Mouse (Mus musculus) adrenal gland, postnatal 4 days (tissue): Measurements from ENCODE around the gene Prr14. TPM values are rescaled to one million over a fixed set of nuclear protein-coding genes. Genes with fewer than 3 reads are reported as not detected.
A peak's percentile ranks its signal among the peaks of the same experiment; 100 is the strongest.
"Not testable (repeated sequence)": the region's sequence is repeated elsewhere in the genome, so short reads cannot be mapped to it uniquely, and the experiment has no call there.

Experiments used
- DNase-seq, 2 experiments: peaks; one replicate each; pipeline ENCODE4 v3.0.0; 2021 to 2022; ENCODE audit warnings: low spot score in 2 of 2, mixed read lengths in 2 of 2
- microRNA-seq: library from miRNA; unstranded; fragments of <30 nt; microRNA quantifications from one replicate; pipeline ENCODE4 v1.2.0, GENCODE M21; 2021
- total RNA-seq, 2 experiments: library from RNA; stranded (reverse); gene quantifications; 2 replicates each; pipeline ENCODE4 v1.2.3; 2021

Prr14 gene
- total RNA-seq, 2 experiments from 2014 or later = 52.3 to 54.8 TPM

DNA sequence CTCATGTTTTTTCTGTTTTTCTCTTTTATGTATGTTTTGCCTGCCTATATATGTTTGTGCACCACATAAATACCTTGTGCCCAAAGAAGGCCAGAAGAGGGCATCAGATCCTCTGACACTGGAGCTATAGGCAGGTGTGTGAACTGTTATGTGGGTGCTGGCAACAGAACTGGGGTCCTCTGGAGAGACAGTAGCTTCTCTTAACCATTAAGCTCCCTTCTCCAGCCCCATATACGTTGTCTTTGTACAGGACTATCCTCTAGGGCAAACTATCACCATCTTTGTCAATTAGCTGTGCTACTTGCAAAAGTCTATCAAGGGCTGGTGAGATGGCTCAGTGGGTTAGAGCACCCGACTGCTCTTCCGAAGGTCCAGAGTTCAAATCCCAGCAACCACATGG, 48.9 kb downstream of the Prr14 start:
- DNase-seq = no peak

GRCm38 (mm10) chr7:127509830-127510229, 50.4 kb downstream of the Prr14 start:
- DNase-seq = not testable (repeated sequence)

DNA sequence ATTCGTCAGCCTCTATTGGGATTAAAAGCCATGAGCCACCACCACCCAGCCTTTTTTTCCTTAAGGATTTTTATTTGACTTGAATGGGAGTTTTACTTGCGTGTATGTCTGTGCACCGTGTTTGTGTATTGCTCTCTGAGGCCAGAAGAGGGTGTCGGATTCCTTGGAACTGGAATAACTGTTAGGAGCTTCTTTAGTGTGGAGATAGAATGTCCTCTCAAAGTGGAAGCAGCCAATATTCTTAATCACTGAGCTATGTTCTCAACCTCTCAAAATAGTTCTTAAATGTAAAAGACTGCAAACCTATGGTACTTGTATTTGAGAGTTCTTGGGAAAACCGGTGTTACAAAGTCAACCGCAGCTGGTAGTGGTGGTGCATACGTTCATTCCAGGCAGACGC, 51.8 kb downstream of the Prr14 start:
- no peak for DNase-seq

DNA sequence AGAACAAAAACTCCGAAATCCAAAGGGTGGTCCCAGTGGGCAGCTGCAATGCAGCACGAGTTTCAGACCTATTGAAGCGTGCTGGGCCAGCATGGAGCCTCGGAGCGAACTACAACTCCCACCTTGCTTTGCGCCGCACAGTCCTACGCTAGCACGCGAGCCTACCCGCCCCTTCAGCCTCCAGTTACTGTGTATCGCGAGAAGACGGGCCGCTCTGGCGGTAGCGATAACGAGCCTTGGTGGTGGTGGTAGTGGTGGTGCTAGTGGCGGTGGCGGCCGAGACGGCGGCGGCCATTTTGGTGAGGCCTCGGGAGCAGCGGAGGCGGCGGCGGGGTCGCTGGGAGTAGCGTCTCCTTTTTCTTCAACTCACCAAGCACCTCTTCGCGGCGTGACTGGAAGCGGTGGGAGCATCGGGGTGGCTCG, 52.4 kb downstream of the Prr14 start, which contains the start of gene Srcap:
Gene Srcap, plus strand, starts transcription at position 176 of the 423 bp plus-strand sequence.
- DNase-seq = peak; percentile 74 to 87

DNA sequence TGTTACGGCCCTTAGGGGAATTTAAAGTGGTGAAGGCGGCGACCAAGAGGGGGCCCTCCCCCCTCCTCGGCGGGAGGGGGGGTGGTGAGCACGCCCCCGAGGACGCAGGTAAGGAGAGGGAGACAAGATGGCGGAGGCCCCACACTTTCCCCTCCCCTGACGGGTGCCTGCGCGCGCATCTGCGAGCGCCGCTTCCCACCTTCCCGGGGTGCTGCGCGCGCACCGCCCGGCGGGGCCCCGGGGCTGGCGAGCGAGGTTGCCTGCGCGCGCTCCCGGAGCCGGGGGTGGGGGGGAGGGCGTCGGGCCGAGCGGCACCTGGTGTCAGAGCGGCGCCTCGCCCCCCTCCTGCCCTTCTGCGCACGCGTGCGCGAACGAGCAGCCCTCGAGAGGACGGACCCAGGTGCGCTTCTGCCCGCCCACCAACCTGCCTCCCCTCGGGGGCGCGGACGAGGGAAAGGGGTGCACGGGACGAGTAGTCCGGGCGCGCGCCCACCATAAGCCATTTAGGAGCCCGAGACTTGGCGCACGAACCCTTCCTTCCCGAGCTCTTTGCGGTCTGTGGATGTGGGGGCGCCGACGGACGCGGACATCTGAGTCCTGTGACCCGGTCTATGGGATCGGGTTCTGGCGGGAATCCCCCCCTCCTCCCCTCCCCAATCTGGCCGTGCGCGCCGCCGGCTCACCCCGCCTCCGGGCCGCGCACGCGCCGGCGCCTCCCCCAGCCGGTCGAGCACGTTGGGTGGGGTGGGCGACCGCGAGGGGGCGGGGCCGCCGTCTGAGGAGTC, 53.0 kb downstream of the Prr14 start:
- peak; percentile 76 to 87 for DNase-seq

GRCm38 (mm10) chr7:127513016-127513390, 53.6 kb downstream of the Prr14 start:
- DNase-seq = no peak

DNA sequence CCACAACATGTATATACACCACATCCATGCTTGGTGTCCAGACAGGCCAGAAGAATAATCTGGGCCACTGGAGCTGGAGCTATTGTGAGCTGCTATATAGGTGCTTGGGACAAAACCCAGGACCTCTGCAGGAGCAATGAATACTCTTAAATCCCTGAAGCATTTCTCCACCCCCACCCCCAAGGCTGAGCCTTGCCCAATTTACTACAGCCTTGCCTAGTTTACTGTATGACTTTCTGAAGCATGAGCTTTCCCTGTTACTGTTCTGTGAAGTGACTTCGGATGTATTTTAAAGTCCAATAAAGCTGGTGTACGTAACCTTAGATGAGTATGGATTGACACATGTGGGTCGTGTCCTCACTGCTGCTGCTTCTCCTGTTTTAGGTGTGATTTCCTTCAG, 54.4 kb downstream of the Prr14 start:
- no peak for DNase-seq

GRCm38 (mm10) chr7:127515846-127516245, 56.4 kb downstream of the Prr14 start:
- no peak for DNase-seq

DNA sequence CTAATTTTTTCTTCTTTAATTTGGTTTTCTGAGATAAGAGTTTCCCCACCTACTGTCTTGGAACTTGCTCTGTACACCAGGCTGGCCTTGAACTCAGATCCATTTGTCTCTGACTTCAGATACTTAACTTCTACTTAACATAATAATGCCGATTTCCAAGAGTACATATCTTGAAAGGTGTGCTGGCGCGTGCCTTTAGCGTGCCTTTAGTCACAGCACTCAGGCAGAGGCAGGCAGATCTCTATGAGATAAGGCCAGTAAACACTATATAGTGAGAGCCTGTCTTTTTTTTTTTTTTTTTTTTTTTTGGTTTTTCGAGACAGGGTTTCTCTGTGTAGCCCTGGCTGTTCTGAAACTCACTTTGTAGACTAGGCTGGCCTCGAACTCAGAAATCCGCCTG, 56.9 kb downstream of the Prr14 start:
- no peak for DNase-seq

DNA sequence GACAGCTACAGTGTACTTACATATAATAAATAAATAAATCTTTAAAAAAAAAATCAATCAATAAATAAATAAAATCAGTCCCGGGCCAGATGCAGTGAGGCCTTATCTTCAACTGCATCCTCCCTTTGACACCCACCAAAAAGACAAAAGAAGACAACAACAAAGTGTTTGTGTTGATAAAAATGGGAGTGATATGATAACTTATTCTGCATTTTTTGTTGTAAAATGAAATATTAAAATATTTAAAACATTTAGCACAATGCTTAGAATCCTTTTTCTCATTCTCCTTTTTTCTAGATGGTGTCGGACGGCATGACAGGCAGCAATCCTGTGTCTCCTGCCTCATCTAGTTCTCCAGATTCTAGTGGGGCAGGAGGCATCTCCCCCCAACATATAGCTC, 59.9 kb downstream of the Prr14 start, which contains the start of gene Gm42715:
Gene Gm42715, plus strand, starts transcription at position 301 of the 400 bp plus-strand sequence.
- DNase-seq = no peak

Small RNA genes within 50 kb of the gene (microRNA-seq; reads per million reads assigned to microRNA genes)
- gene Gm47278 (not detected), gene Mir7060 (not detected)

Other genes with a start within 250 kb of the Prr14 start
- 10 to 100 TPM; 18.3 to 19.3 TPM for gene Zfp553, start 226.6 kb upstream of the Prr14 start, total RNA-seq
- gene Sept1, start 226.5 kb upstream of the Prr14 start, total RNA-seq = 10 to 100 TPM; 12.6 to 14.5 TPM
- 10 to 100 TPM; 36.3 to 39.2 TPM for gene Zfp771, start 215.3 kb upstream of the Prr14 start, total RNA-seq
- 10 to 100 TPM; 63.5 to 68.3 TPM for gene Dctpp1, start 198.9 kb upstream of the Prr14 start, total RNA-seq
- 100 to 1,000 TPM in 1 of 2 experiments, 10 to 100 TPM in 1; 92.8 to 115 TPM for gene Sephs2, start 185.6 kb upstream of the Prr14 start, total RNA-seq
- gene Itgal, start 163.4 kb upstream of the Prr14 start, total RNA-seq = 1 to 10 TPM; 3.0 to 3.4 TPM
- gene Zfp768, start 114.0 kb upstream of the Prr14 start, total RNA-seq = 10 to 100 TPM; 32.6 to 33.9 TPM
- gene Zfp747, start 83.6 kb upstream of the Prr14 start, total RNA-seq = 10 to 100 TPM in 1 of 2 experiments, 1 to 10 TPM in 1; 9.9 to 10.4 TPM
- gene 9130019O22Rik, start 72.4 kb upstream of the Prr14 start, total RNA-seq = 1 to 10 TPM; 5.2 to 5.7 TPM
- 10 to 100 TPM; 11.7 to 12.8 TPM for gene E430018J23Rik, start 66.0 kb upstream of the Prr14 start, total RNA-seq
- gene Zfp764, start 52.8 kb upstream of the Prr14 start, total RNA-seq = 1 to 10 TPM; 7.8 to 8.0 TPM
- 10 to 100 TPM; 21.0 to 24.8 TPM for gene Zfp688, start 37.5 kb upstream of the Prr14 start, total RNA-seq
- gene Zfp689, start 10.5 kb upstream of the Prr14 start, total RNA-seq = 1 to 10 TPM; 7.3 to 7.4 TPM
- gene Fbrs, start 19.6 kb downstream of the Prr14 start, total RNA-seq = 10 to 100 TPM; 90.8 to 94.0 TPM
- 100 to 1,000 TPM; 111 to 118 TPM for gene Srcap, start 52.4 kb downstream of the Prr14 start, total RNA-seq
- gene Gm42715, start 60.0 kb downstream of the Prr14 start, total RNA-seq = 10 to 100 TPM; 26.4 to 27.5 TPM
- gene Tmem265, start 101.8 kb downstream of the Prr14 start, total RNA-seq = not detected
- 10 to 100 TPM; 49.3 to 60.9 TPM for gene Phkg2, start 113.7 kb downstream of the Prr14 start, total RNA-seq
- 10 to 100 TPM; 11.9 to 13.5 TPM for gene Ccdc189, start 129.0 kb downstream of the Prr14 start, total RNA-seq
- gene Rnf40, start 129.2 kb downstream of the Prr14 start, total RNA-seq = 10 to 100 TPM; 85.1 to 89.5 TPM
- gene Zfp629, start 156.2 kb downstream of the Prr14 start, total RNA-seq = 10 to 100 TPM; 29.4 to 31.6 TPM
- gene Bcl7c, start 249.3 kb downstream of the Prr14 start, total RNA-seq = 100 to 1,000 TPM; 129 to 135 TPM